Mouse (Mus musculus): ENCODE results near the gene Large1. TPM values are rescaled to one million over a fixed set of nuclear protein-coding genes. Genes with fewer than 3 reads are reported as not detected.

Large1 gene
- polyA plus RNA-seq, 1 experiment from 2014 or later, result 8.7 TPM

- Histone ChIP-seq H3K9ac (no peak overlapping the region), H3K9me3 (ENCODE audit: low read depth, low read length) (no peaks in the 10 kb centered on the region), H3K27ac (ENCODE audit: low read depth) (no peak overlapping the region), H3K27me3 (ENCODE audit: insufficient read depth, low read length) (no peaks in the 10 kb centered on the region), H3K4me1 (ENCODE audit: insufficient read depth) (no peaks in the 10 kb centered on the region), H3K4me2 (no peak overlapping the region), H3K36me3 (ENCODE audit: insufficient read depth) (no peaks in the 10 kb centered on the region), H3K4me3 (ENCODE audit: low read depth, low read length) (no peak overlapping the region)
- ATAC-seq (ENCODE audit: insufficient read depth) (no peak), DNase-seq (no peak)
- 91% methylated on average over 1 of the region's 1 CpGs for WGBS
- no peak for TF ChIP-seq CTCF (IDR thresholded peaks at IDR 0.05; ENCODE audit: low read depth)
These were observed 166.0 kb downstream of the Large1 start for GRCm38 (mm10) chr8:73187381-73187780.

- H3K4me1 ChIP-seq (ENCODE audit: insufficient read depth), result peaks cover 4% of the 10 kb centered on the region; the same call in 1 of the 2 replicates
- WGBS, result 68% methylated on average over 1 of the region's 1 CpGs
- no peaks in the 10 kb centered on the region for H3K9me3 ChIP-seq (ENCODE audit: low read depth, low read length)
- DNase-seq, result peak; percentile 15
- no peaks in the 10 kb centered on the region for H3K27me3 ChIP-seq (ENCODE audit: insufficient read depth, low read length)
- H3K4me2 ChIP-seq, result no peak overlapping the region
- H3K9ac ChIP-seq, result no peak overlapping the region
- no peak overlapping the region for H3K27ac ChIP-seq (ENCODE audit: low read depth)
- no peaks in the 10 kb centered on the region for H3K36me3 ChIP-seq (ENCODE audit: insufficient read depth)
- no peak for TF ChIP-seq CTCF (IDR thresholded peaks at IDR 0.05; ENCODE audit: low read depth)
- no peak for ATAC-seq (ENCODE audit: insufficient read depth)
- no peak overlapping the region for H3K4me3 ChIP-seq (ENCODE audit: low read depth, low read length)
These were observed 174.9 kb downstream of the Large1 start for GRCm38 (mm10) chr8:73178434-73178833.

- Histone ChIP-seq H3K27ac (ENCODE audit: low read depth) (no peak overlapping the region), H3K9ac (no peak overlapping the region), H3K4me1 (ENCODE audit: insufficient read depth) (no peaks in the 10 kb centered on the region), H3K9me3 (ENCODE audit: low read depth, low read length) (no peaks in the 10 kb centered on the region), H3K4me3 (ENCODE audit: low read depth, low read length) (no peak overlapping the region), H3K36me3 (ENCODE audit: insufficient read depth) (no peaks in the 10 kb centered on the region), H3K27me3 (ENCODE audit: insufficient read depth, low read length) (no peaks in the 10 kb centered on the region), H3K4me2 (no peak overlapping the region)
- ATAC-seq (ENCODE audit: insufficient read depth), result no peak
- no peak for DNase-seq
- no peak for TF ChIP-seq CTCF (IDR thresholded peaks at IDR 0.05; ENCODE audit: low read depth)
These were observed 180.7 kb downstream of the Large1 start for GRCm38 (mm10) chr8:73172661-73173060.

- Histone ChIP-seq H3K36me3 (ENCODE audit: insufficient read depth) (no peaks in the 10 kb centered on the region), H3K27me3 (ENCODE audit: insufficient read depth, low read length) (no peaks in the 10 kb centered on the region), H3K4me3 (ENCODE audit: low read depth, low read length) (no peak overlapping the region), H3K9ac (no peak overlapping the region), H3K4me2 (no peak overlapping the region), H3K27ac (ENCODE audit: low read depth) (no peak overlapping the region), H3K9me3 (ENCODE audit: low read depth, low read length) (no peaks in the 10 kb centered on the region), H3K4me1 (ENCODE audit: insufficient read depth) (no peaks in the 10 kb centered on the region)
- ATAC-seq (ENCODE audit: insufficient read depth) (no peak), DNase-seq (no peak)
- no peak for TF ChIP-seq CTCF (IDR thresholded peaks at IDR 0.05; ENCODE audit: low read depth)
- 60% methylated on average over 3 of the region's 3 CpGs for WGBS
These were observed 191.3 kb downstream of the Large1 start for GRCm38 (mm10) chr8:73161994-73162393.

DNA sequence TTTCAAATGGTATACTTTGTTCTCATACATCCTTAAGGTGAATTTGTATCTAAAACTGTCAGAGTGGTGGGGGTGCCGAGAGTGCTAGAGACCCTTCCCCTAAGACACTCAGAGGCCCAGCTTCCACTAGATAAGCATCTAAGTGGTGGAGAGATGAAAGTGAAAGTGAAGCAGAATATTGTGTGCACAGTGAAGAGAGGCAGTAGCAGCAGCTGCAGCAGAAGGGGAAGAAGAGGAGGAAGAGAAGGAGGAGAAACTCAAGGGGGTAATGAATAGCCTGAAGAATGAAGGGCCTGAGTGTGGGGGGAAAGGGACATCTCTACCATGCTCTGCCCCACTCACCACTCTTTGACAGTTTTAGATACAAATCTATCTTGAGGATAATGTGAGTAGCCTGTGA is 191.8 kb downstream of the Large1 start:
- Histone ChIP-seq H3K36me3 (ENCODE audit: insufficient read depth) (no peaks in the 10 kb centered on the region), H3K27me3 (ENCODE audit: insufficient read depth, low read length) (no peaks in the 10 kb centered on the region), H3K4me2 (no peak overlapping the region), H3K9ac (no peak overlapping the region), H3K4me3 (ENCODE audit: low read depth, low read length) (no peak overlapping the region), H3K4me1 (ENCODE audit: insufficient read depth) (no peaks in the 10 kb centered on the region), H3K9me3 (ENCODE audit: low read depth, low read length) (no peaks in the 10 kb centered on the region), H3K27ac (ENCODE audit: low read depth) (no peak overlapping the region)
- TF ChIP-seq CTCF (IDR thresholded peaks at IDR 0.05; ENCODE audit: low read depth), result no peak
- DNase-seq, result no peak
- WGBS, result 19% methylated on average over 1 of the region's 1 CpGs
- no peak for ATAC-seq (ENCODE audit: insufficient read depth)

- TF ChIP-seq CTCF (IDR thresholded peaks at IDR 0.05; ENCODE audit: low read depth), result no peak
- 28% methylated on average over 2 of the region's 2 CpGs for WGBS
- Histone ChIP-seq H3K27me3 (ENCODE audit: insufficient read depth, low read length) (no peaks in the 10 kb centered on the region), H3K4me3 (ENCODE audit: low read depth, low read length) (no peak overlapping the region), H3K9ac (no peak overlapping the region), H3K27ac (ENCODE audit: low read depth) (no peak overlapping the region), H3K4me1 (ENCODE audit: insufficient read depth) (no peaks in the 10 kb centered on the region), H3K9me3 (ENCODE audit: low read depth, low read length) (no peaks in the 10 kb centered on the region), H3K36me3 (ENCODE audit: insufficient read depth) (no peaks in the 10 kb centered on the region), H3K4me2 (no peak overlapping the region)
- no peak for ATAC-seq (ENCODE audit: insufficient read depth)
- DNase-seq, result no peak
These were observed 192.4 kb downstream of the Large1 start for GRCm38 (mm10) chr8:73160945-73161344.

GRCm38 (mm10) chr8:73147236-73147635 is 206.1 kb downstream of the Large1 start:
- H3K9ac ChIP-seq, result no peak overlapping the region
- ATAC-seq (ENCODE audit: insufficient read depth), result no peak
- no peak for DNase-seq
- no peaks in the 10 kb centered on the region for H3K9me3 ChIP-seq (ENCODE audit: low read depth, low read length)
- H3K36me3 ChIP-seq (ENCODE audit: insufficient read depth), result no peaks in the 10 kb centered on the region
- H3K4me2 ChIP-seq, result no peak overlapping the region
- H3K4me1 ChIP-seq (ENCODE audit: insufficient read depth), result no peaks in the 10 kb centered on the region
- no peak for TF ChIP-seq CTCF (IDR thresholded peaks at IDR 0.05; ENCODE audit: low read depth)
- no peak overlapping the region for H3K4me3 ChIP-seq (ENCODE audit: low read depth, low read length)
- WGBS, result 88% methylated on average over 3 of the region's 3 CpGs
- no peaks in the 10 kb centered on the region for H3K27me3 ChIP-seq (ENCODE audit: insufficient read depth, low read length)
- H3K27ac ChIP-seq (ENCODE audit: low read depth), result no peak overlapping the region

All from lung, embryonic 14.5 days (tissue).